Mouse (Mus musculus) lung, postnatal 25 days (tissue): ENCODE data around the gene Spata21.
"Not testable (repeated sequence)": the region's sequence is repeated elsewhere in the genome, so short reads cannot be mapped to it uniquely, and the experiment has no call there.

Experiments used
- DNase-seq: peaks from one replicate; pipeline ENCODE4 v3.0.0; 2022; ENCODE audit warnings: low spot score

Gene Spata21

GRCm38 (mm10) chr4:141130704-141131342 is 42.7 kb downstream of the Spata21 start:
- DNase-seq = peak; percentile 56

DNA sequence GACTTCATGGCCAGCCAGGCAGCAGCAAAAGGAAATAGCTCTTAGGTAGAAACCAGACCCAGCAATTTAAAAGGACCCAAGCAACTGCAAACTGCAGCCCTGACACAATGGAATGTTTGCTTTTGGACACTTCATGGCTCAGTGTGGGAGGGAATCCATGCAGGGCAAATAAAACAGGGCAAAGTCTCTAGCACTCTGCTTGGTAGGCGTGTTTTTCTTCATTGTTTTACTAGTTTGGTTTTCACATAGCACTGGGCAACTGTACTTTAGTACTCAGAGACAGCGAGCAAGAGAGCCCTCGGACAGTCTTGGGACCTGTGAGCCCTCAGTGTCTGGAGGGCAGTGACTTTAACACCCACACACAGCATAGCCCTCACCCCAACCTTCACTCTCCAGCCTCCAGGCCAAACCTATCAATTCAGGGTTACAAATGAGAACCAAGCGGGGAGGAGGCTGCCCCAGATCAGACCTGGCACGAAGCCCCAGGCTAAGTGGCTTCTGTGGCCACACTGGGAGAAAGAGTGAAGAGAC is 43.5 kb downstream of the Spata21 start:
- peak; percentile 80 for DNase-seq

GRCm38 (mm10) chr4:141132191-141132590 is 44.1 kb downstream of the Spata21 start:
- DNase-seq = no peak

DNA sequence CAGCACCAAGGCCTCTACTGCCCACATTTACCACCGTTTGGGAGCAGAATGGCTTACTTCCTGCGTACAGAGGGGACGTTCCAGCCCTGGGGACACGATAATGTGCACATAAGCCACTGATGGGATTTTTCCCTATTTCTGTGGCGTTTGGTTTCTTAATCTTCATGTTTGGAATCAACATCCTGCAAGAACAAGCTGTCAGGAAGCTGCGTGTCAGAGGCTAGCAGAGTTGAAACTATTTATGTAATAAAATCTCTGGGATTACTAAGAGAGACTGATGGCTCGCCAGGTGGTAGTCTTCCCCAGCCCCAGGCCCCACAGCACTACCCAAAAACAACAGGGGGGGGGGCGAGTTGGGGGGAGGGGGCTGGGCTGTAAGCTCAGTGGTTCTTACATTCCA is 45.1 kb downstream of the Spata21 start:
- no peak for DNase-seq

- no peak for DNase-seq
These were observed 45.9 kb downstream of the Spata21 start for GRCm38 (mm10) chr4:141134031-141134441.

GRCm38 (mm10) chr4:141134751-141135530 is 46.8 kb downstream of the Spata21 start:
- no peak for DNase-seq

DNA sequence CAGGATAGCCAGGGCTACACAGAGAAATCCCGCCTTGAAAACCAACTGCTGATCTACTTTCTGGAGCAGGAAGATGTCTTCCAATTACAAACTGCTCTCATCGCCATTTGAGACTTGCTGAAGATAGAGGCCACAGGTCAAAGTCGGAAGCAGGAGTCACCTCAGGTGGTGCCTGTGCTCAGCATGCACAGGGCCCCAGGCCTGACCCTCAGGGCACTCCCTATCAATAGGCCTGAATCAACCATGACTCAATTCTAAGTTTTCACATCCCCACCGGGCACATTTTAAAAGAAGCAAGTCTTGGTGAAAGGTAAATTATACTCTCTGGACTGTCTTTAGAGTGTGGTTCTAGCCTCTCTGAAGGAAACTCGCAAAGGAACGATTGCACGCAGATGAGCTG is 48.0 kb downstream of the Spata21 start:
- no peak for DNase-seq

DNA sequence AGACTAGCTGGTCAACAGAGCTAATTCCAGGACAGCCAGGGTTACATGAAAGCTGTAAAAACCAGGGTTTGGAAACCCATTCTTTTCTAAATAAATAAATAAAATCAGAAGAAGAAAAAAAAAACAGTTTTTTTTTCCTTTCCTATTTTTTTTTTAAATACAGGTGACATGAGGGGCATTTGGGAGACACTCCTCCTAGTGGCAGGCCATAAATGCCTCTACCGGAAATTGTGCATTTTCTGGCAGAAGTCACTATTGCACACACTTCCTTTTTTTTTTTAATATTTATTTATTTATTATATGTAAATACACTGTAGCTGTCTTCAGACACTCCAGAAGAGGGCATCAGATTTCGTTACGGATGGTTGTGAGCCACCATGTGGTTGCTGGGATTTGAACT is 49.6 kb downstream of the Spata21 start:
- DNase-seq = not testable (repeated sequence)

DNA sequence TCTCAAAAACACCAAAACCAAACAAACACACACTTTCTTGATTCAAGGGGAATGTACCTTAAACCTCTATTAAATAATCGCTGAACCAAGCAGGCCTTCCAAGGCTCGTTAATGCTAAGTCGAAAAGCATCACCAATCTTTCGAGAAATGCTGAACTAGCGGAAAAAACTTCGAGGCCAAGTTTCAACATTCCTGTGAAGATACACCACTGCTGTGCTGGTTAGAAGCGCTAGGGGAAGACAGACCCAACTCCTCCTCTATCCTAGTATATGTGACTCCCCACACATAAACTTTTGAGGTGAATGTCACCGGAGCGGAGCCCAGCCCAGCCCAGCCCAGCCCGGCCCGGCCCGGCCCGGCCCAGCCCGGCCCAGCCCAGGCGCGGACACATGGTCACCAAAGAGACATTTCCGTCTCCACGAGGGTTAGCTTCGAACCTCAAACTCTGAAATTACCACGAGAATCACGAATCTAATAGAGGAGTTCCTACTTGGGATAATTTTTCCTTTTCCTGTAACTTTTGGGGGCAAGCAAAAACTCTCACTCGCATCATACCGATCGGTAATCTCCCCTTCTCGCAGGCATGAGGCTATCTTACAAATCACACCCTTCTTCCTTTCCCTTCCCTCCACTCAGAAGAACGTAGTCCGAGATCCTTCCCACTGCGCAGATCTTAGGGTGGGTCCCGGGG is 50.4 kb downstream of the Spata21 start:
- peak; percentile 37 for DNase-seq

DNA sequence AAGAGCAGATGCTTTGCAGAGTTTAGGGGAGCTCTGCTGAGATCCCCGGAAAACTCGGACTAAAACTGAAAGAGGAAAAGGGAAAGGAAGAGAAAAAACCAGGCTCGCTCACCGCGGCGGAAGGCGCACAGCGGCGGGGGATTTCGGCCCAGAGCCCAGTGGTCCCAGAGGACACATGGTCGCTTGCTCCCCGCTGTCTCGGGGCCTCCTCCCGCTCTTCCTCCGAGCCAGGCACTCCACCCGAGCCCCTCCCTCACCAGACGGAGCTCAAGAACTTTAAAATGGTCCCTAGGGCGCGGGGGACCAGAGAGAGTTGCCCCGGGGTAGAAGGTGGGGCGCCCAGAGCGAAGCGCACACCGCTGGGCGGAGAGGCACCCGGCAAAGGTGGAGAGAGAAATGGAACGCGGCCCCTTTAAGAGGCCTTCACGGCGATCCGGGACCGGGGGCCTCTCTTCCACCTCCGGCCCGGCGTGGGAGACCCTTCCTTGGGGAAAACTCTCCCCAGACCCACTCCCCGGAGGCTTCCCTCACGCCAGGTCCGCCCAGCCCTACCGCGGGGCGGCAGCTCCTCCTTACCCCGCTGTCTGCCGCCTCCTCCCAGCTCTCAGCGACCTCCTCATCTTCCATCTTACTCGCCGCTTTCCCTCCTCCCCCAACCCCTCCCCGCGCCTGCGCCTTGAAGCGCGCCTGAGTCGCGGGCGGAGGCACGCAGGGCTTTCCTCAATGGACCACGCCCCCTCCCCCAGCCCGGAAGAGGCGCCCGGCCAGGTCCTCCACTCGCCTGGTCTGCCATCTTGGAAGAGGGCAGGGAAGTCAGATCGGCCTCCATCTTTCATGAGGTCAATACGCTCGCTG is 51.2 kb downstream of the Spata21 start, which contains the start of gene Szrd1:
Gene Szrd1 (minus strand): TSS at position 660 of the 855 bp plus-strand sequence.
- DNase-seq = peak; percentile 99

- DNase-seq = not testable (repeated sequence)
These were observed 52.2 kb downstream of the Spata21 start for GRCm38 (mm10) chr4:141140354-141140753.

DNA sequence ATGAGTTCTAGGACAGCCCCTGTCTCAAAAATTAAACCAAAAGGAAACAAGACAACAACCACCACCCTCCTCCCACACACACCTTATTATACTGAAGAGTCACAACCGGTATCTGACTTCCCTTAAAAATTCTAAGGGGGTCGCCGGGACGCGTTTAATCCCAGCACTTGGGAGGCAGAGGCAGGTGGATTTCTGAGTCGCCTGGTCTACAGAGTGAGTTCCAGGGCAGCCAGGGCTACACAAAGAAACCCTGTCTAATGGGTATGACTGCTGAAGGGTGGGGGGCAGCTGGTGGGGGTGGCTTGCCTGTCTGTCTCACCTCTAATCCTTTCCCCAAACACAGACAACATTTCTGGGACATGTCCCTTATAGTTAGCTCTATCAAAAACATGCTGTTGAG is 52.8 kb downstream of the Spata21 start:
- no peak for DNase-seq

DNA sequence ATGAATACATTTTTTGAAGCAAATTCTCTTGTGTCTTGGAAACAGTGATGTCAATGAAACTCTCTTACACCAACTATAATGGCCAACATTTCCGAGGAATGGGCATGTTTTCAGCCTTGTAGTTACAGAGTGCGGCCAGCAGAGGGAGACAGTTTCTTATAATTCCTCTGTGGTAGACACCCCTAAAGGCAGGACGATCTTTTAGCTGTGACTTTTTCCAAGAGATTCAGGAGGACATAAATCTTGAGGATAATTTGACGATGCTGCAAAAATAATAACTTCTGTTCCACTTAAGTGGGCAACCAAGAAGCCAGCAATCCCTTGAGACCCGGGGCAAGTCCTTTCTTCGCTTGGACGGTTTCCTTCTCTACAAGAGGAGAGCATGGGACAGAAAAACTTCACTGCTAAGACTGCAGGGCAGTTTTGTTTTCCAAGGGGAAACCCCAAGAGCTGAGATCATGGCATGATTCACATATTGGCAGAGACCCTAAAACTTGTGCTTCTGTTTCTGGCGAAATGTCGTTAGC is 54.2 kb downstream of the Spata21 start:
- DNase-seq = peak; percentile 86

DNA sequence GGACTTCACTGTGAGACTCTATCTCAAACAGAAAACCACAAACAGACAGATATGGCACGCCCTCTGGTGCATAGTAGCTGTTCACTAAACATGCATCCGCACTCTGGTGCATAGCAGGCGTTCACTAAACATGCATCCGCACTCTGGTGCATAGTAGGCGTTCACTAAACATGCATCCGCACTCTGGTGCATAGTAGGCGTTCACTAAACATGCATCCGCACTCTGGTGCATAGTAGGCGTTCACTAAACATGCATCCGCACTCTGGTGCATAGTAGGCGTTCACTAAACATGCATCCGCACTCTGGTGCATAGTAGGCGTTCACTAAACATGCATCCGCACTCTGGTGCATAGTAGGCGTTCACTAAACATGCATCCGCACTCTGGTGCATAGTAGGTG is 57.0 kb downstream of the Spata21 start:
- not testable (repeated sequence) for DNase-seq

DNA sequence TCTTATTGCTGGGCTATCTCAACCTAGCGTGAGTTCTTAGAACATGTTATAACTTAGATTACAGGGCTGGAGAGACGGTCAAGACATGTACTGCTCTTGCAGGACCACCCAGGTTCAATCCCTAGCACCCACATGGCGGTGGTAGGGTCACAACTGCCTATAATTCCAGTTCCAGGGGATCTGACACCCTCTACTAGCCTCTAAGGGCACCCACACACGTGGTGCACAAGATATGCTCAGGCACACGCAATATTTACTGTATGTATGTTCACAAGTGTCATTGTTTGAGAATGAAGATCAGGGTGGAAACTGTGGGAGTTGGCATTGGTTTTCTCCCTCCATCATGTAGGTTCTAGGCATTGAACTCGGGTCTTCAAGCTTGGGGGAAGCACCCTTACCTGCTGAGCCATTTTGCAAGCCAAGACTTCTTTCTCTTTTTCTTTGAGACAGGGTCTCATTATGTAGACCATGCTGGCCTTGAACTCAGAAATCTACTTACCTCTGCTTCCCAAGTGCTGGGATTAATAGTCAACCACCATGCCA is 58.4 kb downstream of the Spata21 start:
- DNase-seq = no peak

- DNase-seq = peak; percentile 92
These were observed 59.2 kb downstream of the Spata21 start, which contains the start of gene Fbxo42 for GRCm38 (mm10) chr4:141147112-141148008. Gene Fbxo42 (plus strand): TSS chr4:141147913.

DNA sequence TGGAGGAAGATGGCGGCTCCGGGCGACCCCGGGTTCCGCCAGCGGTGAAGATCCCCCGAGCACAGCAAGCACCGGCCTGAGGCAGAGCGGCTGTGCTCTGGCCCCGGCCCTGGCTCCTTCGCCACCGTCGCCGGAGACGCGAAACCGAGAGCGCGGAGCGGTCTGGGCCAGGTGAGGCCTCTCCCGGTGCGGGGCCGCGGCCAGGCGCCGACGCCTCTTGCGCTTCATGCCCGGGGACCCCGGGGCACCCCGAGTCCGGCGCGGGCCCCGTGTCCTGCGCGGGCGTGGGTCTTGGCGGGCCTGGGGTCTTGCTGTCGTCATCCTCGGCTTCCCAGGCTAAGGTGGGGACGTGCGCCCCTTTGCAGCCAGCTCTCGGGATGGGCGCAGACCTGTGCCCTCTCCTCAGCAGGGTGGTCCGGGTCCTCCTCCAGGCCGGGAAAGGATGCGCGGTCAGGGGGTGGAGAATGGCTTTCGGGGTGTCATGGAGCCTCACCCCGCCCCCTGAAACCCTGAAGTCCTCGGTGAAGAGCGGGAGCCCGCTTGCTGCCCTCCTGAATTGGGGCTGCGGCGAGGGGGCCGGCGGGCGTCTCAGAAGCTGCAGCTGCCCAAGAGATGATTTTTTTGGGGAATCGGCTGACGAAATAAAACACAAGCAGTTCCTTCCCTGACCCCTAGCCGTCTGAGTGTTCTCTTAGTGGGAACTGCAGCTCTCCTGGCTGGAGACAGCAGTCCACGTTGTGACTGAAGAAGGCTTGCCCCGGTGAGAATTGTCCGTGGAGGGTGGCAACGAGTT is 60.1 kb downstream of the Spata21 start:
- no peak for DNase-seq

DNA sequence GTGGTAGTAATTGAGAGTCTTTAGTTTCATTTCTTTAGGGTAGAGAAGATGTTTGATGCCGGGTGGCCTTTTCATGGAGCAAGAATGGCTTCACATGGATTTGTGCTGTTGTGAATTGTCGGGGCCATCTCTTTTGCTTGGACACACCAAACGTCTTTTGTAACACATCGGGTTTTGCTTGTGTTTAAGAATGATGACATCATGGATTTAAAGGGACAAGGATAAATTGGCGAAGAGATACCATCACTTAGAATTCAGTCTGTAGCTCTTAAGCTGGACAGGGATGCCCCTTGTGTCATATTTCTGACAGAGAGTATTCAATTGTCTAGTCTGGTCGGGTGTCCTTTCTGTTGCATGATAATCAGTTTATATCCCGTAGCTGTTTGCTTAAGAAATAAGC is 61.0 kb downstream of the Spata21 start:
- DNase-seq = no peak

GRCm38 (mm10) chr4:141157485-141157884 is 69.4 kb downstream of the Spata21 start:
- DNase-seq = no peak
